Mouse (Mus musculus): Measurements from ENCODE around the gene Metrnl. TPM values are rescaled to one million over a fixed set of nuclear protein-coding genes. Genes with fewer than 3 reads are reported as not detected.

The Metrnl gene
- 32.4 TPM for polyA plus RNA-seq (2012; fragmentation: generic; extraction: Trizol)
- long read RNA-seq, experiment 1, transcript Metrnl-201 (4 exons, 1,401 nt) = major isoform, 11 of 16 reads
- long read RNA-seq, experiment 1, partial matches to known transcripts = 2 of 16 reads
- long read RNA-seq, experiment 1, other reads (novel, unspliced or antisense) = 3 of 16 reads
- long read RNA-seq, experiment 2, transcript Metrnl-201 (4 exons, 1,401 nt) = major isoform, 5 of 8 reads
- long read RNA-seq, experiment 2, partial matches to known transcripts = 2 of 8 reads
- long read RNA-seq, experiment 2, other reads (novel, unspliced or antisense) = 1 of 8 reads

- H3K27me3 ChIP-seq (ENCODE audit: control insufficient read depth, insufficient read depth, insufficient read length) = no peaks in the 10 kb centered on the region
- no peak for TF ChIP-seq MYOG (IDR thresholded peaks at IDR 0.05; ENCODE audit: control insufficient read depth, extremely low read depth, insufficient read length)
- no peak for TF ChIP-seq CEBPB (IDR thresholded peaks at IDR 0.05; ENCODE audit: low read depth)
- TF ChIP-seq MAX (IDR thresholded peaks at IDR 0.05) = no peak
- no peak for TF ChIP-seq USF1 (IDR thresholded peaks at IDR 0.05; ENCODE audit: low read depth)
- TF ChIP-seq FOSL1 (IDR thresholded peaks at IDR 0.05; ENCODE audit: insufficient read depth, low read length, poor library complexity, severe bottlenecking) = no peak
- TF ChIP-seq CTCF (IDR thresholded peaks at IDR 0.05; ENCODE audit: control insufficient read depth, insufficient read depth, insufficient read length) = no peak
- no peak for TF ChIP-seq MYOD1 (IDR thresholded peaks at IDR 0.05; ENCODE audit: control insufficient read depth, insufficient read length, low read depth)
- no peaks in the 10 kb centered on the region for H3K79me3 ChIP-seq (ENCODE audit: low read depth)
- peak within 1 kb of the TSS; percentile 69 for H3ac ChIP-seq (ENCODE audit: control insufficient read depth, insufficient read length, low read depth)
- H3K79me2 ChIP-seq (ENCODE audit: control insufficient read depth, insufficient read depth) = peaks cover 32% of the 10 kb centered on the region
- peak within 1 kb of the TSS; percentile 55 for H3K4me3 ChIP-seq (ENCODE audit: insufficient read depth, poor library complexity, severe bottlenecking)
- no peaks in the 10 kb centered on the region for H3K36me3 ChIP-seq (ENCODE audit: control insufficient read depth, insufficient read depth)
These were observed at the start of gene Metrnl for GRCm38 (mm10) chr11:121701244-121701643. TSS of gene Metrnl (plus strand) at chr11:121701544.

DNA sequence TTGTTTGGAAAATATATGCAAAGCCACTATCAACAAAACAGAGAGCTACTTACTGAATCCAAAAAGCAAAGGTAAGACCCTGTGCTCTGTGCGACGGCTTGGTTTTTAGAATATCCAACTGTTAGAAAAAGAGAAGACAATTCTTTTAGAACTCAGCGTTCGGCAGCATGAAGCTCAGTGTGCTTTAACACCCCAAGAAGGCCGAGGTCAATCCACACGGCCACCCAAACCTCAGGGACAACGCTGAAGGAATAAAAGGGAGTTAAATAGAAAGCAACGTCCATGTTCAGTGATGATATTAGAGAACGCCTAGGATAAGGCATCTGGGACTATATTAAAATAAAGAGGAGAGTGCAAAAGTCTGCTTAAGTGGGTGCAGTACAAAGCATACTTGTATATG, 49.8 kb upstream of the Metrnl start:
- no peaks in the 10 kb centered on the region for H3K79me2 ChIP-seq (ENCODE audit: control insufficient read depth, insufficient read depth)
- H3ac ChIP-seq (ENCODE audit: control insufficient read depth, insufficient read length, low read depth) = no peak overlapping the region
- peaks cover 8% of the 10 kb centered on the region for H3K36me3 ChIP-seq (ENCODE audit: control insufficient read depth, insufficient read depth)
- TF ChIP-seq USF1 (IDR thresholded peaks at IDR 0.05; ENCODE audit: low read depth) (no peak), CTCF (IDR thresholded peaks at IDR 0.05; ENCODE audit: control insufficient read depth, insufficient read depth, insufficient read length) (no peak)
- no peak overlapping the region for H3K4me3 ChIP-seq (ENCODE audit: insufficient read depth, poor library complexity, severe bottlenecking)
- no peaks in the 10 kb centered on the region for H3K27me3 ChIP-seq (ENCODE audit: control insufficient read depth, insufficient read depth, insufficient read length)
- H3K79me3 ChIP-seq (ENCODE audit: low read depth) = no peaks in the 10 kb centered on the region

GRCm38 (mm10) chr11:121651983-121652382, 49.4 kb upstream of the Metrnl start:
- Histone ChIP-seq H3K36me3 (ENCODE audit: control insufficient read depth, insufficient read depth) (peaks cover 8% of the 10 kb centered on the region), H3K4me3 (ENCODE audit: insufficient read depth, poor library complexity, severe bottlenecking) (no peak overlapping the region), H3K79me2 (ENCODE audit: control insufficient read depth, insufficient read depth) (no peaks in the 10 kb centered on the region), H3K79me3 (ENCODE audit: low read depth) (no peaks in the 10 kb centered on the region), H3ac (ENCODE audit: control insufficient read depth, insufficient read length, low read depth) (peak overlapping the region; percentile 2), H3K27me3 (ENCODE audit: control insufficient read depth, insufficient read depth, insufficient read length) (no peaks in the 10 kb centered on the region)
- no peak for TF ChIP-seq MYOG (IDR thresholded peaks at IDR 0.05; ENCODE audit: control insufficient read depth, extremely low read depth, insufficient read length)
- TF ChIP-seq USF1 (IDR thresholded peaks at IDR 0.05; ENCODE audit: low read depth) = no peak
- TF ChIP-seq MAX (IDR thresholded peaks at IDR 0.05) = peak; percentile 56
- peak; percentile 95 for TF ChIP-seq FOSL1 (IDR thresholded peaks at IDR 0.05; ENCODE audit: insufficient read depth, low read length, poor library complexity, severe bottlenecking)
- TF ChIP-seq CEBPB (IDR thresholded peaks at IDR 0.05; ENCODE audit: low read depth) = peak; percentile 99

- H3K79me2 ChIP-seq (ENCODE audit: control insufficient read depth, insufficient read depth) = no peaks in the 10 kb centered on the region
- no peak overlapping the region for H3K4me3 ChIP-seq (ENCODE audit: insufficient read depth, poor library complexity, severe bottlenecking)
- TF ChIP-seq CEBPB (IDR thresholded peaks at IDR 0.05; ENCODE audit: low read depth) = no peak
- TF ChIP-seq CTCF (IDR thresholded peaks at IDR 0.05; ENCODE audit: control insufficient read depth, insufficient read depth, insufficient read length) = peak; percentile 64
- H3ac ChIP-seq (ENCODE audit: control insufficient read depth, insufficient read length, low read depth) = no peak overlapping the region
- no peaks in the 10 kb centered on the region for H3K27me3 ChIP-seq (ENCODE audit: control insufficient read depth, insufficient read depth, insufficient read length)
- peaks cover 8% of the 10 kb centered on the region for H3K36me3 ChIP-seq (ENCODE audit: control insufficient read depth, insufficient read depth)
- H3K79me3 ChIP-seq (ENCODE audit: low read depth) = no peaks in the 10 kb centered on the region
These were observed 48.6 kb upstream of the Metrnl start for GRCm38 (mm10) chr11:121652547-121653305.

DNA sequence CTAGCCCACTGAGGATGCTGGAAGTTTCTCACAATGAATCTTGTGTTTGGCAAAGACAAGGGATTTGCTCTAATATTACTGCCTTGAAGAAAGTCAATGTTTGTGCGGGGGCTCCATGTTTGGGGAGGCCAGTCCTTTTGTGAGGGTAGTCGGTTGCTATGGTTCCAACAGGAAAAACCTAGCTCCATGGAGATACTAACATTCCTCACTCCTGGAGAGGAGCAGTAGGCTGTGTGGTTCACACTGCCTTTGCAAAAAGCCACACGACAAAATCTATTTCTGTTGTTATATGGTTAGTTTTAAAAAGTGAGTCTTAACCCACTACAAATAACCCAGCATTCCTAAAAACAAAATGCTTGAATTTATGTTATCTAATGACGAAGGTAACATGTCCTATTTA, 47.7 kb upstream of the Metrnl start:
- H3K79me2 ChIP-seq (ENCODE audit: control insufficient read depth, insufficient read depth) = no peaks in the 10 kb centered on the region
- H3K79me3 ChIP-seq (ENCODE audit: low read depth) = no peaks in the 10 kb centered on the region
- H3ac ChIP-seq (ENCODE audit: control insufficient read depth, insufficient read length, low read depth) = no peak overlapping the region
- no peaks in the 10 kb centered on the region for H3K27me3 ChIP-seq (ENCODE audit: control insufficient read depth, insufficient read depth, insufficient read length)
- H3K36me3 ChIP-seq (ENCODE audit: control insufficient read depth, insufficient read depth) = peaks cover 8% of the 10 kb centered on the region
- no peak overlapping the region for H3K4me3 ChIP-seq (ENCODE audit: insufficient read depth, poor library complexity, severe bottlenecking)
- TF ChIP-seq CEBPB (IDR thresholded peaks at IDR 0.05; ENCODE audit: low read depth) (no peak), USF1 (IDR thresholded peaks at IDR 0.05; ENCODE audit: low read depth) (no peak), MAX (IDR thresholded peaks at IDR 0.05) (no peak), MYOD1 (IDR thresholded peaks at IDR 0.05; ENCODE audit: control insufficient read depth, insufficient read length, low read depth) (no peak), CTCF (IDR thresholded peaks at IDR 0.05; ENCODE audit: control insufficient read depth, insufficient read depth, insufficient read length) (no peak), FOSL1 (IDR thresholded peaks at IDR 0.05; ENCODE audit: insufficient read depth, low read length, poor library complexity, severe bottlenecking) (no peak)

DNA sequence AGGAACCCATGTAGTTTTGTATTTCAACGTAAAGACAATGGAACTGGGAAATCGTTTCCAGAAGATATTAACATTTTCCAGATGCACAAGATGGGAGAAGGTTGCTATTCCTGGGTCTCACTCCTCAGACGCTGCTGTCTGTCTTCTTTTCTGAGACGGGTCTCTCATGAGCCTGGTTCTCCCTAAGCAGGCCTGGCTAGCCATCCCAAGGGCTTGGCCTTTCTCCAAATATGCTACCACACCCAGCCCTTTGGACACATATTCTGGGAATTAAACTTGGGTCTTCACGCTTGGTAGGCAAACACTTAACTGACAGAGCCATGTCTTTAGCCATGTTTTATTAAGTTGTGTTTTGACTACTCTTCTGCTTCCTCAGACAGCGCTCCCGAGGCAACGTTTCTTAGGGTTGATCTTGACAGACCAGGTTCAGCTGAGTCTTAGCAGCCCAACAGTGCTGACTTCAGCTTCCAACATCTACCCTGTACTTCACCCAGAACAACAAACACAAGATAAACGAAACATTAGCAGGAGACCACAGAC, 46.9 kb upstream of the Metrnl start:
- no peaks in the 10 kb centered on the region for H3K79me3 ChIP-seq (ENCODE audit: low read depth)
- H3ac ChIP-seq (ENCODE audit: control insufficient read depth, insufficient read length, low read depth) = no peak overlapping the region
- no peak overlapping the region for H3K4me3 ChIP-seq (ENCODE audit: insufficient read depth, poor library complexity, severe bottlenecking)
- H3K27me3 ChIP-seq (ENCODE audit: control insufficient read depth, insufficient read depth, insufficient read length) = no peaks in the 10 kb centered on the region
- no peaks in the 10 kb centered on the region for H3K79me2 ChIP-seq (ENCODE audit: control insufficient read depth, insufficient read depth)
- TF ChIP-seq MYOG (IDR thresholded peaks at IDR 0.05; ENCODE audit: control insufficient read depth, extremely low read depth, insufficient read length) = no peak
- TF ChIP-seq CEBPB (IDR thresholded peaks at IDR 0.05; ENCODE audit: low read depth) = no peak
- TF ChIP-seq FOSL1 (IDR thresholded peaks at IDR 0.05; ENCODE audit: insufficient read depth, low read length, poor library complexity, severe bottlenecking) = no peak
- no peak for TF ChIP-seq MYOD1 (IDR thresholded peaks at IDR 0.05; ENCODE audit: control insufficient read depth, insufficient read length, low read depth)
- no peak for TF ChIP-seq CTCF (IDR thresholded peaks at IDR 0.05; ENCODE audit: control insufficient read depth, insufficient read depth, insufficient read length)
- no peak for TF ChIP-seq MAX (IDR thresholded peaks at IDR 0.05)
- TF ChIP-seq USF1 (IDR thresholded peaks at IDR 0.05; ENCODE audit: low read depth) = no peak
- peaks cover 8% of the 10 kb centered on the region for H3K36me3 ChIP-seq (ENCODE audit: control insufficient read depth, insufficient read depth)

Measured in C2C12 (cell line).